Mouse (Mus musculus) heart, adult 18-20 months (tissue): ENCODE measurements around the gene Syncrip. TPM values are rescaled to one million over a fixed set of nuclear protein-coding genes. Genes with fewer than 3 reads are reported as not detected.
"Not testable (repeated sequence)": the region's sequence is repeated elsewhere in the genome, so short reads cannot be mapped to it uniquely, and the experiment has no call there.

Experiments
- DNase-seq, 2 experiments: peaks; one replicate each; pipeline ENCODE4 v3.0.0; 2021 to 2022; ENCODE audit warnings: mixed read lengths in 1 of 2
- total RNA-seq, 2 experiments: library from RNA; stranded (reverse); gene quantifications; 2 replicates each; pipeline ENCODE4 v1.2.3; 2021

Gene Syncrip
- total RNA-seq, 2 experiments from 2014 or later: 56.1 to 61.2 TPM

DNA sequence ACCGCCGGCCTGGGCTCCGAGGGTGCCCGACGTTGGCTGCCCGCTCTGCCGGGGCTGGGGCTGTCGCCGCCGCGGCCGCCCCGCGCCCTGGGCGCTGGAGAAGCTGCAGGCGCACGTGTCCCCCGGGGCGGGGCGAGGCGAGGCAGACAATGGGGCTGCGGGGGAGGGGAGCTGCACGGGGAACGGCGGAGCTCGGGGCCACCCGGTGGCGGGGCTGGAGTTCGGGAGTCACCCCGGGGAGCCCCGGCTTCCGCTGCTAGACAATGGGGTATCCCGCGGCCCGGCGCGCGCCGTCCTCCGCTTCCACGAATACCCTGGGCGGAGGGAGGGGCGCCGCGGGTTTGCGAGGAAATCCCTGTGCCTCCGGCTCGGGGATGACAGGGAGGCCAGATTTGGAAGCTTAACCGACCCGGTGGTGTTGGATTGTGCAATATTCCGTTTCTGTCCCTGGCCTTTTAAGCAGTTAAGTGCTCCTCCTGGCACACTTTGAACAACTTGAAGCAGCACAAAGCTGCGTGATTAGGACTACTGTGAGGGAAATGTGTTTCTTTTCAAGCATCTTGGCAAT lies 539 bp upstream of the Syncrip start:
- DNase-seq: peak; percentile 91

DNA sequence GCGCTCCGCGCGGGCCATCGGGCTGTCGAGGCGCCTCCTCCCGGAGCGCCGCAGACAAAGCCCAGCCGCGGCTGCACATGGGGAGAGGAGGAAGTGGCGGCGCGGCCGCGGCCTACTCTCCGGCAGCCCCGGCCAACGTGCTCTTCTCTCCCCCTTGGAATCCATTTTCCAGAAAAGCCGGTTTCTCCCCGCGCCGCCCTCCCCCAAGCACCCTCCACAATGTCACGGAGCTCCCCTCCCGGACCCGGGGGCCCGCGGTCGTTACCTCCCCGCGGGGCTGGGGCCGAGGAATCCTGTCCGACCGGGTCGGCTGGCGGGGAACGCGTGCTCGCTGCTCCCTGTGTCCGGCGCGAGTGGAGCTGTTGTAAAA lies 598 bp downstream of the Syncrip start:
- DNase-seq: peak in 1 of 2 experiments; percentile 68

DNA sequence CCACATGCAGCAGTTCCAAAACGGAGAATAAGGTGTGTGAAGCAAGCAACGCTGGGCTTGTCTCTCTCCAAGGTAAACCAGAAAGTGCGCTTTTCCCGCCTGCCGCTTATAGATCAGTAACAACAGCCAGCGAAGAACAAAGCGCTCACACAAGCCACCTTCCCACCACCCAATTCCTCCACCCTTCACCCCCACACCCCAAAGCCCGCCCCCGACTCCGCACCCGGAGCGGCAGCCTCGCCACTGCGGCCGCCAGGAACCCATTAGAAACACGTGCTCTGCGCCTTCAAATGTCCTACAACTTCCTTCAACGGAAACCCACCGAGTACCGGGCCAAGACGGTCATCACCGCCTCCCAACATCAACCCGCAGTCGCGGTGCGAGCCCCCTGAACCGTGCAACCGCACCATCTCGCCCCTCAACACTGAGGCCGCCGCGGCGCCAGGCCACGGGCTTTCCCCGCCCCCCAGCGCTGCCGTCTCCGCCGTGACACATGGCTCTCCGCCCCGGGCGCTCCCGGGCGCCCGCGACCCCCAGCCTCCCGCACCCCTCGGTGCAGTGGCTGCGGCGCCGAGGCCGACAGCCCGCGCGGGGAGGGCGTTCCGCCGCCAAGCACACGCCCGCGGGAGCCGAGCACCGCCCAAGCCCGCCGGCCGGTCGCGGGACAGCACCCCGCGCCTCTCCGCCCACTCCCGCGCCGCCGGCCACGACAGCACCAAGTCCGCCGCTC lies 1.1 kb downstream of the Syncrip start:
- DNase-seq: peak; percentile 47 to 53

DNA sequence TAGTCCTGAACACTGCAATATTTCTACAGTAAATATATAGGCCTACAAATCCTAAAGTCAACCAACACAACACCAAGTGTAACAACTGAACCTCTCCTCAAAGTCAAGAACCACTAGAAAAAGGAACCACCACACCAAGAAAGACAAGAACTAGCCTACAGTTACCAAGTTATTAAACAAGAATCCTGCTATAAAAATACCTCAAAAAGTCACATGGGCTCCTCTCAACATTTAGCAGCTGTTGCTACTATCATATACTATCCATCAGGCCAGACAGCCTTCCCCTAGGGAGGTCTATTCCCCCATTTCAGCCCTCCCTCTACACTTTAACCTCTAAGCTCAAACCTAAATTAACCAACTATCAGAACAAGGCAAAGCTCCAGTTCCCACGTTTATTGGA lies 2.3 kb downstream of the Syncrip start:
- DNase-seq: no peak

DNA sequence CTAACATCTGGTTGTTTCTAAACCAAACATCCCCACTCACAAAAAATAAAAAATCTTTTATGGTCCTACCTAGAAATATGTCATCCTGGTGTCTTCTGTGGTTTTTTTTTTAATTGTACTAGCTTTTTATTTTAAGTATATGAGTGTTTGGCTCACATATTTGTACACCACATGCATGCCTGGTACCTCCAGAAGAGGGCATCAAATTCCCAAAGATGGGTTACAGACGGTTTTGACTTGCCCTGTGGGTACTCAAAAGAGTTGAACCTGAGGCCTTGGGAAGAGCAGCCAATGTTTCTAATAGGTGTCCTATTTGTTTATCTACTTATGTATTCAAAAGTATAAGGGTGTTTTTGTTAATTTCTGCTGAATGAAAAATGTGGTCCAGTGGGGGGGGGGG lies 6.2 kb downstream of the Syncrip start:
- peak in 1 of 2 experiments; percentile 13 for DNase-seq

DNA sequence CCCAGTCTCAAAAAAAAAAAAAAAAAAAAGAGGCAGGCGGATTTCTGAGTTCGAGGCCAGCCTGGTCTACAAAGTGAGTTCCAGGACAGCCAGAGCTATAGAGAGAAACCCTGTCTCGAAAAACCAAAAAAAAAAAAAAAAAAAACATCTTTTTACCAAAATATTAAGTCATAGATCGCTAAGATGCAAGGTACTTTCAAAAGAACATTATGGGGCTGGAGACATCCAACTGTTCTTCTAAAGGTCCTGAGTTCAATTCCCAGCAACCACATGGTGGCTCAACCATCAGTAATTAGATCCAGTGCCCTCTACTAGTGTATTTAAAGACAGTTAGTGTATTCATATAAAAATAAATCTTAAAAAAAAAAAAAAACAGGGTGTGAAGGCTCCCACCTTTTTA lies 21.4 kb downstream of the Syncrip start:
- DNase-seq: not testable (repeated sequence)

DNA sequence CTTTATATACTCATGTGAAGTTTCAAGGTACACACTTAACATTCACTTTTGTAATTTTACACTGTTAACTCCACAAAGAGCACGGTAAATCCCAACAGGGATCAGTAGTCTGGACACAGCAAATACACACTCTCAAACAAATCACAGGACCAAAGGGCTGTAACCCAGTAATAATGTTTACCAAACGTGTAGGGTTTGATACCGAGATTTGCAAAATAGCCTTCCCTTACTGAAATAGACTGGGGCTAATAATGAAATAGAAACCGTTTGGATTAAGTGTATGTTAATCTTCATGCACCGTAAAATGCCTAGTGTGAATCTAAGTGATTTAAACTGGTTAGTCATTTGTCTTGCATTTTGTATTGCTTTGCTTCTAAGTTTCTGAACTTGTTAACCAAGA lies 42.4 kb downstream of the Syncrip start:
- DNase-seq: no peak

DNA sequence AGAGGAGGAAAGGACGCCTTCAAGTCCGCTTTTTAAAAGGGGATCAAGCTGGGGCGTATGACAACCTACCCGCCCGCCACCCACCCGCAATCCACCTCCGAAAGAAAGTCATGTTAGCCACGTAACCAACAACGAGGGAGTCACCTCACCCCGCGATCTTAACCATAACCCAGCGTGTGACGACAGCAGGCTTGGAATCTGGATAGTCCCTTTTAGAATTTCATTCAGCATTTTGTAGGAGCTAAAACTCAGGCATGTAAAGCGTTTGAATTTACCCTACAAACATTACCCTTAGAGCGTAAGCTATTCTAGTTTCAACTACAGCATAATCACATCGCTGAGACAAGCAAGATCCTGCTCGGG lies 43.2 kb downstream of the Syncrip start:
- no peak for DNase-seq

DNA sequence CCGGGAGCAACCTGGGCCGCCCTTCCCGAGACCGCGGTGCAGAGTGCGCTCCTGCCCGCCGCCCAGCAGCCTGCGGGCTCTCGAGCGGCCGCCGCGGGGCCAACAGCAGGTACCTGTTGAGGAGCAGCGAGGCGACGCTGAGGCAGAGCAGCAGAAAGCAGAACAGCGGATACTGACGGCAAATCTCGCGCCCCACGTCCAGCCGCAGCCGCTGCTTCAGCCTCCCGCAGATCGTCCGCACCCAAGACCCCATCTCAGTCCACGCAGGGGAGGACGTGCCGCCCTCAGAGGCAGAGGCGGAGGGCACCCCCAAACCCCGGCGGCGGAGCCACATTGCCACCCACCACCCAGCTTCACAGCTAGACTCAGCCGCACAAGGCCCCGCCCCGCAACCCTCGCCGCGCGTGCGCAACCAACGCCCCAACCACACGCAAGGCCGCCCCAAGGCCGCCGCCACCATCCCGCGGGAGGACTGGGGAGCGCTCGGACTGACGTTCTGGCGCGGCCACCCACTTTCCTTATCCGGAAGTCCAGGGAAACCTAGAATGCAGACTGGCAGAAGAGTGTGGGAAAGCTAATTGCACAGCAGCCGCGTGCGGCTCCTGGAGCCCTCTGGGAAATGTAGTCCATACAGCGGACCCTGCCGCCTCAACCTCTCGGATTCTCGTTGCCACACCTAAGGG lies 43.7 kb downstream of the Syncrip start, which contains the start of gene Snx14:
Gene Snx14, minus strand, starts transcription at position 404 of the 683 bp plus-strand sequence.
- peak; percentile 98 for DNase-seq

DNA sequence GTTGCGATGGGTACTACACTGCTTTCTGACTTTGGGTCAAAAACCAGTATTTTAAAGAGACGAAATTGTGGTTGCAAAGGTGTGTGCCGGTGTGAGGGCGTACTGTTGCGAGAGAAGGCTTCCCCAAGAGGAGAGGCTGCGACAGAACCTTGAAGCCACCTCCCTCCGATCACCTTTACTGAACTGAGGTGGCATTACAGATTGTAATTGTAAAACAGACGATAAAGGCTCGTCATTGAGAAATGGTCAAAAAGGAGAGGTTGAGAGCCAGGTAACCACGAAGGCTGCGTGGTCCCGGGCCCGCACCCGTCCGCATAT lies 44.2 kb downstream of the Syncrip start:
- no peak for DNase-seq

DNA sequence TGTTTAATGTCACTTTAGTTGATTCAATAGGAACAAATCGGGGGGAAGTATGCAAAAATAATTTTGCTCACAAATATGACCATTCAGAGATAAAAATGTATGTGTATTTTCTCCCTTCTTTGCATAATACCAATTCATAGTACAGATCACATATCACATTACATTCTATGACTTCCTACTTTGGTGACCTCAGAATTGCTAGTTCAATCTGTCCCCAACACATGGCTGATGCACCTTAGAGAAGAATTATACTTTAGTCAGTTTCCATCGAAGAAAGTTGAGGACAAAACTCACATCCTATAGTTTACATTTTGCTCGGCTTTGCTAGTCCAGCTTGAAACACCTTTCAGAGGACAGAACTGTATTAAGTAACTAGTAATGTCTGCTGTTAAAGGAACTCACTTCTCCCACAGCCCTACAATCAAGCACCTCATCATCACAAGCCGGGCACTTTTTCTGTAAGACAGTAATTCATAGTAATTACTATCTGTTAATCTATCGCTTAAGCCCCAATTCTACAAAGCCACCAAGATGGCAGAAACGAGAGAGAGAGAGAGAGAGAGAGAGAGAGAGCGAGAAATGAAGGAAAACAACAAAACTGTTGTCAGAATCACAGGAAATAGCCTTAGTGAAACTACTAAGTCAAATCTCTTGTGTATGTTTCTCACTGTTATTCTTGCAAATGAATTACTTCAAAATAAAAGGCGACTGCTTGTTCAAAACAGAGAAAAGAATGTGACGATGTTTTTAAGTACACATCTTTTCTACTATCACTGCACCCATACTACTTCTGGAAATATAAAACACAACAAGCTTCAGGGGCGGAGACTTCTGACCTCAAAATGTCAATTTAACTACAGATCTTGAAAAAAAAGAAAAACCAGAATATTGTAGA lies 44.8 kb downstream of the Syncrip start:
- no peak for DNase-seq

DNA sequence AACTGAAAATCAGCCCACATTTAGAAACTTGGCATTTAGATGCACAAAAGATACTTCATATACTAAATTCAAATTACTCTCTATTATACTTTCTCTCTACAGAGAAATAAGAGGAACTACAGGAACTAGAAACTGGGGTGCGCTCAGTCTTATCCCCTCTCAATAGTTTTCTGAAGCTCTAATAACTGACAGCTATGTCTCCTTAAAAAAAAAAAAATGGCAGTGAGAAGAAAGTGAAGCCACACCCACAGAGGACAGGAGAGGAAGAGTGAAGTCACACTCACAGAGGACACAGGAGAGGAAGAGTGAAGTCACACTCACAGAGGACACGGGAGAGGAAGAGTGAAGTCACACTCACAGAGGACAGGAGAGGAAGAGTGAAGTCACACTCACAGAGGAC lies 58.0 kb downstream of the Syncrip start:
- DNase-seq: no peak

DNA sequence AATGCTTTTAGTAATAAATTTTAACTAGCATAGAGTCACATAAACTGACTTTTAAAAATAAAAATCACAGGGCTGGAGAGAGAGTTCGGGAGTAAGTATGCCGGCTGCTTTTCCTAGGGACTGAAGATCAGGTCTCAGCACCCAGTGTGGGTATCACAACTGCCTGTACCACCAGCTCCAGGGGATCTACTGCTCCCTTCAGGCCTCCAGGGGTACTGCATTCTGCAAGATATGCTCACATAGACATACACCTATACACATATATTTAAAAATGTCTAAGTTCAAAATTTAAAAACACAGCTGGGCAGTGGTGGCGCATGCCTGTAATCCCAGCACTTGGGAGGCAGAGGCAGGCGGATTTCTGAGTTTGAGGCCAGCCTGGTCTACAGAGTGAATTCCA lies 59.9 kb downstream of the Syncrip start:
- DNase-seq: no peak

DNA sequence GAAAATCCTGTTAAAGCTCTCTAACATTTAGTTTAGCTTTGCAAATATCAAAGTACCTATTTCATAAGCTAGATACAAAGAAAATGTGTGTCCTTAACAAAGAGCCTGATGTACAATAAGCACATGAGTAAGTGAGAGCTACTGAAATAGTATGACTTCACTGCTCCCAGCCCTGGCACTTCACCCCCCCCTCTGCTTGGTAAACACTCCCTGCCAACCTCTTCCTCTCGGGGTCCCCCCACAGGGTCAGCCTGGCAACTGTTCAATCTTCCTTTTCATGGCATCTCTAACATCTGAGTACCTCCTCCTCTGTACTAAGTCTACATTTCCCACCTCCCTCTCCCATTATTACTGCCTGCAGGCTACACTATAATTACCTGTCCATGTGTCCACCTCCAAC lies 65.6 kb downstream of the Syncrip start:
- no peak for DNase-seq

DNA sequence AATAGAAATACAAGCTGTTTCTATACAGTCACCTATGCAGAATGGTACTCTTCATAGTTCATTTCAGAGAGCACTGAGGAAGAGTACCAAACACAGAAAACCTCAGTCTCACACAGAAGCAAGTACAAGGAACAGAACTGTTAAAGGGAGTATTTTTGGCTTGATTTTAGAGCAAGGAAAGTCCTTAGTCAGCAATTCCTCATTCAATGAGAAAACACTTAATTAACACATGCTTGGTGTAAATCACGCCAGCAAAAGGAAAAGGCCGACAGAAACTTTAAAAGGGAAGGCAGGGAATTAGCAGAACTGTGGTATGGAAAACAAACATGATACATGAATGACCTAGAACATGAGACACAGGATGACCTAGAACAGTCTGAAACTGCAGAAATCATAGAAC lies 72.4 kb downstream of the Syncrip start:
- no peak for DNase-seq

DNA sequence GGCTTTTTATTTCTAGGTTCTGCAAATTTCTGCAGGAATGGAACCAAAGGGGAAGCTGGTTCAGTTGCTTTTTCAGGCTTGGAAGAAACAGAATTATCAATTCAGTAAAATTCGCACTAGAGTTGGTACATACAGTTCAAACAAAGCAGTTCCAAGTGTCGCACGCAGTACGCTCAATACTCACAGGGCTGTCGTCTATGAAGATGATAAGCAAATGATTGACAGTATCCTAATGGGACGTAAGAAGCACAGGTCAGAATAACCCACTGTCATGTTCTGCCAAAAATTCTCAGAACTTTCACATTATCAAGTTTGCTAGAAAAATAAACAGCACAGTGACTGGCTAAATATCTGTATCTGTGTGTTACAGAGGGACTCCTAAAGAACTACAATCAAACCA lies 77.9 kb downstream of the Syncrip start:
- DNase-seq: peak in 1 of 2 experiments; percentile 5

DNA sequence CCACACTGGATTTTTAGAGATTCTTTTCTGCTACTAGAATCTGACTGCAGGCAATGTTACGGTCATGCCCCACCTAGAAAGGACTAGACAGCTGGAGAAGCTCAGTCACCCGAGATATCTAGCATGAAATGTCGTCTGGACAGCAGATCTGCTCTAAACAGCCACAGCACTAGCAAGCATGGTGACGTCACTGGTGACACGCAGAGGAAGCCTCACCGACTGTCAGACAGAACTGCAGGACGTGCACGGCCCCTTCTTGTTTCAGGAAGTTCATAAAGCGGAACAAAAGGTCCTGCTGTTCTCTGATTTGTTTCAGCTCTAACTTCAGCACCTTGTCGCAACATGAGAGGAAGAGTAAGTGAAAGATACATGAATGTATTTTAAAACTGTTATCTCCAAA lies 78.3 kb downstream of the Syncrip start:
- DNase-seq: peak; percentile 45 to 68

DNA sequence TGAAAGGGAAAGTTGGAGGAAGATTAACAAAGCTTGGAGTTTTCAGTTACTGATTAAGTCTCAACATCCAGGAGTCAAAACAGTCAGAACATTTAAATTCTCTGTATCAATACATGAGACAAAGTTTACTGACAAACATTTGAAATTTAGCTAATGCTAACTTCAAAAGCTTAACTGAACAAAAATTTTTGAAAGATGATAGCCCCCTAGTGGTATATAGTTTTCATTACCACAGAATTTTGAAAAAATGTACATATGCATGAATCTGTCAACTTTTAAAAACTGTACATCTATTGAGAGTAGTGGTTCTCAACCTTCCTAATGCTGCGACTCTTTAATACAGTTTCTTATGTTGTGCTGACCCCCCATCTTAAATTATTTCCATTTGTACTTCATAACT lies 83.9 kb downstream of the Syncrip start:
- no peak for DNase-seq
